Mouse (Mus musculus) neural tube, embryonic 13.5 days (tissue): ENCODE data around the gene Ifrd1. TPM values are rescaled to one million over a fixed set of nuclear protein-coding genes. Genes with fewer than 3 reads are reported as not detected.
"Not testable (repeated sequence)": the region's sequence is repeated elsewhere in the genome, so short reads cannot be mapped to it uniquely, and the experiment has no call there.

Experiments
- ATAC-seq: fragments of 200-750 bp; cut with Nextera tagmentation; 2 replicates; pipeline ENCODE4 v1.8.0; 2017; ENCODE audit warnings: low read depth, mild to moderate bottlenecking, moderate TSS enrichment, moderate library complexity
- H3K27ac ChIP-seq: fragments of 300-500 bp; sonication (generic); replicated peaks from 2 replicates; pipeline ENCODE4 v1.5.1; 2015; ENCODE audit warnings: moderate library complexity, mild to moderate bottlenecking, inconsistent platforms
- H3K27me3 ChIP-seq: fragments of 300-500 bp; sonication (generic); 2 replicates; pipeline ENCODE4 v1.6.1; 2015; ENCODE audit warnings: mild to moderate bottlenecking, inconsistent platforms
- H3K36me3 ChIP-seq: fragments of 300-500 bp; sonication (generic); 2 replicates; pipeline ENCODE4 v1.6.1; 2015; ENCODE audit warnings: mild to moderate bottlenecking, inconsistent platforms
- H3K4me1 ChIP-seq: fragments of 300-500 bp; sonication (generic); replicated peaks from 2 replicates; pipeline ENCODE4 v1.6.1; 2015; ENCODE audit warnings: inconsistent platforms
- H3K4me2 ChIP-seq: fragments of 300-500 bp; sonication (generic); 2 replicates; pipeline ENCODE4 v1.6.1; 2015; ENCODE audit warnings: inconsistent platforms, mild to moderate bottlenecking, moderate library complexity
- H3K4me3 ChIP-seq: fragments of 300-500 bp; sonication (generic); 2 replicates; pipeline ENCODE4 v1.5.1; 2015; ENCODE audit warnings: mild to moderate bottlenecking, inconsistent platforms
- H3K9ac ChIP-seq: fragments of 300-500 bp; sonication (generic); 2 replicates; pipeline ENCODE4 v1.6.1; 2015; ENCODE audit warnings: moderate library complexity, mild to moderate bottlenecking, inconsistent platforms
- H3K9me3 ChIP-seq: fragments of 300-500 bp; sonication (generic); 2 replicates; pipeline ENCODE4 v1.6.1; 2016; ENCODE audit warnings: inconsistent platforms
- WGBS: fragments of 180-500 bp; shearing (Covaris S2); methylation state at CpG from one replicate; pipeline ENCODE4 v1.1.7; 2015; 5-methylcytosine and 5-hydroxymethylcytosine counted together
- polyA plus RNA-seq: library from polyadenylated mRNA; unstranded; fragments of >200 nt; fragmentation: Nextera tagmentation; extraction: Ambion mirVana; gene quantifications from 2 replicates; pipeline ENCODE4 v1.2.1, GENCODE M21; 2015

Ifrd1 gene
- polyA plus RNA-seq, 1 experiment from 2014 or later = 153 TPM

DNA sequence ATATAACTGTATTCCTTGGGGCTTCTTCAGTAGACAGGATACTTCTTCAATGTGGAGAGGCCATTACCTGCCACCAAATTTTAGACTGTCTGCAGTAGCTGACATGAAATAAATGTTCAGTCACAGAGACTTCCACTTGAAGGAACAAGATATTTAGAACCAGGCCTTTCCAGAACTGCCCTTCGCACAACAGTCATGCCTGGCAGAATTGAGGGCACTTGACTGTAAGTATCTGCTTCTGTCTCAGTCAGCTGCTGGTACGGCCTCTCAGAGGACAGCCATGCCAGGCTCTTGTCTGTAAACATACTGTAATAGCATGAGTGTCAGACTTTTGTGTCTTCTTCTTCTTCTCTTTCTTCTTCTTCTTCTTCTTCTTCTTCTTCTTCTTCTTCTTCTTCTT, 8.2 kb upstream of the Ifrd1 start:
- Histone ChIP-seq H3K4me2 (no peak overlapping the region), H3K4me3 (no peak overlapping the region), H3K27me3 (no peaks in the 10 kb centered on the region), H3K27ac (no peak overlapping the region), H3K9ac (no peak overlapping the region), H3K4me1 (no peaks in the 10 kb centered on the region), H3K9me3 (no peaks in the 10 kb centered on the region), H3K36me3 (no peaks in the 10 kb centered on the region)
- ATAC-seq = no peak
- WGBS = 89% methylated on average over 2 of the region's 2 CpGs

DNA sequence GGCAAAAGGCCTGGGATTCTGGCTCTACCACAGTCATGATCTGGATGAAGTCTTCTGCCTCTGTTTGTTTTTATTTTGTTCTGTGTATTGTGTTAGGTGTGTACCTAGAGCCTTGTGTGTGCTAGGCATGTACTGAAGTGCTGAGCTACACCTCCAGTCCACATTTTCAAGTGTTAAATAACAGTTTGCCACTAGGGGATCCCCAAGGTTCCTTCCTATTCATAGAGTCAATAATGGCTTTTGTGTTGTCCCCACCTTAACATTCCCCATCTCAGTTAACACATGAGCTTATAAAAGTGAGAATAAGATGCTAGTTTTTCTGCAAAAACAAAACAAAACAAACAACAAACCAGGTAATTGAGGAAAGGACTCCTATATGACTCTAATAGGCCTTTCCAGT, 7.7 kb upstream of the Ifrd1 start:
- H3K36me3 ChIP-seq = no peaks in the 10 kb centered on the region

DNA sequence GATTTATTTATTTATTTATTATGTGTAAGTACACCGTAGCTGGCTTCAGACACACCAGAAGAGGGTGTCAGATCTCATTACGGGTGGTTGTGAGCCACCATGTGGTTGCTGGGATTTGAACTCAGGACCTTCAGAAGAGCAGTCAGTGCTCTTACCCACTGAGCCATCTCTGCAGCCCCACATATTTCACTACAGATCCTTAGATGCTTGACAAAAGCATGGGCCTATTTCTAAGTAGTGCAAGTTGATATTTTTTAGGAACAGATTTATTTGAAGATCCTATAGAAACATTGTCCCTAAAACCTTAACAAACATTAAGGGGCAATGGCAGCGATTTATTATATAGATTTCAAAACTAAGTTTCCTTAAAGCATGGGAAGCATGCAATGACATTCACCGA, 7.0 kb upstream of the Ifrd1 start:
- H3K27me3 ChIP-seq, H3K4me1 ChIP-seq, H3K9me3 ChIP-seq, ATAC-seq, H3K9ac ChIP-seq, H3K4me2 ChIP-seq, H3K27ac ChIP-seq, H3K4me3 ChIP-seq, H3K36me3 ChIP-seq: not testable (repeated sequence)
- WGBS = 88% methylated on average over 4 of the region's 4 CpGs

More for the DNA sequence above, 7.7 kb upstream of the Ifrd1 start:
- no peaks in the 10 kb centered on the region for H3K27me3 ChIP-seq
- H3K4me3 ChIP-seq = no peak overlapping the region
- H3K4me1 ChIP-seq = no peaks in the 10 kb centered on the region
- no peak overlapping the region for H3K27ac ChIP-seq
- no peak overlapping the region for H3K4me2 ChIP-seq
- no peak overlapping the region for H3K9ac ChIP-seq
- no peaks in the 10 kb centered on the region for H3K9me3 ChIP-seq
- no peak for ATAC-seq

DNA sequence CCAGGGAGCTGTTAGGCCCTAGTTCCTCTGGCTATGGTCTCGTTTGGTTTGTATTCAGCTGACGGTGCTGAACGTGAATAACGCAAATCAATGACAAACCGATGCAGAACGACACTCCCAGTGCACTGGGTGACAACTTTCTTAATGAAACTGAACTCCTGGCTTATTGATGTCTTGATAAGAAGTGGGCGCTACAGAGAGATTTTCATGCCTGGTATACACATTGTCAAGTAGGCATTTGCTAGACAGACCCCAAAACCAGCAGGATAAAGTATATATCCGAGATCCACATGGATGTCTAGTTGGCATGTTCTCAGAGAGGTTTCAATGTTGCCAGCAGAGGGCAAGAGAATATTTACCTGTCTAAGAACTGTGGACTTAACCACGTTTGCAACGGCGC, 6.4 kb upstream of the Ifrd1 start:
- Histone ChIP-seq H3K4me1 (no peaks in the 10 kb centered on the region), H3K4me2 (no peak overlapping the region), H3K9ac (no peak overlapping the region), H3K9me3 (no peaks in the 10 kb centered on the region), H3K4me3 (no peak overlapping the region), H3K27ac (no peak overlapping the region), H3K27me3 (no peaks in the 10 kb centered on the region), H3K36me3 (no peaks in the 10 kb centered on the region)
- ATAC-seq = no peak
- 87% methylated on average over 11 of the region's 11 CpGs for WGBS

- Histone ChIP-seq H3K36me3 (no peaks in the 10 kb centered on the region), H3K9ac (no peak overlapping the region), H3K27me3 (no peaks in the 10 kb centered on the region), H3K4me2 (no peak overlapping the region), H3K9me3 (no peaks in the 10 kb centered on the region), H3K27ac (no peak overlapping the region), H3K4me1 (no peaks in the 10 kb centered on the region), H3K4me3 (no peak overlapping the region)
- 87% methylated on average over 5 of the region's 5 CpGs for WGBS
- no peak for ATAC-seq
Observed at GRCm38 (mm10) chr12:40253241-40253640, 4.9 kb upstream of the Ifrd1 start.

GRCm38 (mm10) chr12:40250256-40250655, 2.0 kb upstream of the Ifrd1 start:
- Histone ChIP-seq H3K9ac (no peak overlapping the region), H3K27ac (no peak overlapping the region), H3K36me3 (no peaks in the 10 kb centered on the region), H3K4me2 (no peak overlapping the region), H3K4me3 (no peak overlapping the region), H3K9me3 (no peaks in the 10 kb centered on the region), H3K4me1 (no peaks in the 10 kb centered on the region; the same call in 1 of the 2 replicates), H3K27me3 (no peaks in the 10 kb centered on the region)
- peak; percentile 74; the same call in 1 of the 2 replicates for ATAC-seq

DNA sequence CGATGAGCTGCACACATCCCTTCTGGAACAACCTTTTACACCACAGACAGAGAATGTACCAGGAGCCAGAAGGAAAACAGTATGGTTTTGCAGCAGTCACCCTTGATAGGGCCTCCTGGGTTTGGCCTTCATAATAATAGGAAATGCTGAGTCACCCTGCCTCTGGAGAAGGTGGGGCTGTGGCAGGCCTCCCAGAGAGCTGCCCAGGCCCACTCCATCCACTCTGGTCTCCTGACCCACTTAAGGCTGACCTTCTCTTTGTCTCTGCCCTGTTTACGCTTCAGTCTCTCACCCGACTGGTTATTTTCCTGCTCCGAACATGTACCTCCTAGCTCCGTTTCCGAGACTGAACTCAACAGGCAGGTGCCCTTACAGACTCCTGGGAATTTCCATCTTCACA, 328 bp downstream of the Ifrd1 start:
- WGBS = 84% methylated on average over 6 of the region's 6 CpGs
- no peaks in the 10 kb centered on the region for H3K36me3 ChIP-seq
- H3K27me3 ChIP-seq = no peaks in the 10 kb centered on the region
- peaks cover 8% of the 10 kb centered on the region; the same call in 1 of the 2 replicates for H3K4me1 ChIP-seq
- no peak overlapping the region for H3K27ac ChIP-seq
- H3K9ac ChIP-seq = no peak overlapping the region
- H3K4me3 ChIP-seq = no peak overlapping the region
- H3K4me2 ChIP-seq = no peak overlapping the region
- no peaks in the 10 kb centered on the region for H3K9me3 ChIP-seq
- ATAC-seq = no peak

DNA sequence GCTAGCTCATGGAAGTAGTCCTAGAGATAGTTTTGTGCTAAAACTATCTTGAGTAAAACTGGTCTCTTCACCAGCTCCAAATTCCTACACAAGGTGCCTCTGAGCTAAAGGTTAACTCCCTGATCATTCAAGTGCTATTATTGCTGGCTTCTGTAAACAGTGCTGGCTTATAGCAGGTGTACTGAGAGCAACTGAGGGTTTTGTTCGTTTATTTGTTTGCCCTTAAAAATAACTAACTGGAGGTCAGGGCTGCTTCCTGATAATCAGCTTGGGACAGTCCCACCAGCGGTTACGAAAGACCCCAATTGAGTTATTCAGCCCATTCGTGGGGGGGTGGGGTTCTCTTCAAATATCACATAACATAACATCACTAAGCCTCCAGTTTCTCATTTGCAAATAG, 920 bp downstream of the Ifrd1 start:
- no peaks in the 10 kb centered on the region for H3K9me3 ChIP-seq
- peaks cover 8% of the 10 kb centered on the region; the same call in 1 of the 2 replicates for H3K4me1 ChIP-seq
- H3K9ac ChIP-seq = no peak overlapping the region
- 82% methylated on average over 4 of the region's 4 CpGs for WGBS
- no peak overlapping the region for H3K4me2 ChIP-seq
- no peak for ATAC-seq
- H3K27ac ChIP-seq = no peak overlapping the region
- no peaks in the 10 kb centered on the region for H3K36me3 ChIP-seq
- H3K4me3 ChIP-seq = no peak overlapping the region
- no peaks in the 10 kb centered on the region for H3K27me3 ChIP-seq

DNA sequence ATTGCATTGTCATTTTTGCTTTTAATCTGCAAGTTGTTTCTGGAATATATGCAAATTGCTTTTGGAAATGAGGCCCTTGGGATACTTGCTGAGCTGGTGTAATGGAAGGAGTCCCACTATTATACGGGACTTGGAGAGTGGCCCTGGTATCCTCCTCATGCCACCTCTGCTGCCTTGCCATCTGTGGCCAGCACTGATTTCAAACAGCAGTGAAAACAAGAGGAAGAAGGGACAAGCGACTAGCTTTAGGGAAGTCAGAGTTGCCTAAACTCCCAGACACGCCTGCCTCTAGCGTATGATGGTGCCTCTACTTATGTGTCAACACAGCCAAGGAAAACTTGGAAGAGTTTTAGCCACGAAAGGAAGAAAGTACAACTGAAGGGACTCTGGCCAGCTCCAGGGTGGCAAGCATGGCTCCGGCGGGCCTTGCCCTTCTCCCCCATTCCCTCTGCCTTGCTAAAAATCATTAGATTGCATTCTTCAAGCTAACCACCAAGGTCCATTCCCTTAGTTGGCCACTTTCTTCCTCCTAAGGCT, 2.8 kb downstream of the Ifrd1 start:
- Histone ChIP-seq H3K27ac (no peak overlapping the region), H3K9ac (no peak overlapping the region), H3K27me3 (no peaks in the 10 kb centered on the region), H3K9me3 (no peaks in the 10 kb centered on the region), H3K36me3 (no peaks in the 10 kb centered on the region), H3K4me2 (no peak overlapping the region), H3K4me3 (no peak overlapping the region), H3K4me1 (peaks cover 11% of the 10 kb centered on the region; the same call in 1 of the 2 replicates)
- ATAC-seq = no peak
- WGBS = 85% methylated on average over 7 of the region's 7 CpGs

GRCm38 (mm10) chr12:40244926-40245325, 3.4 kb downstream of the Ifrd1 start:
- no peaks in the 10 kb centered on the region for H3K27me3 ChIP-seq
- no peaks in the 10 kb centered on the region for H3K36me3 ChIP-seq
- peaks cover 11% of the 10 kb centered on the region; the same call in 1 of the 2 replicates for H3K4me1 ChIP-seq
- H3K9me3 ChIP-seq = no peaks in the 10 kb centered on the region
- no peak for ATAC-seq
- H3K4me3 ChIP-seq = no peak overlapping the region
- H3K9ac ChIP-seq = no peak overlapping the region
- no peak overlapping the region for H3K27ac ChIP-seq
- H3K4me2 ChIP-seq = no peak overlapping the region
- WGBS = 84% methylated on average over 5 of the region's 5 CpGs

- no peaks in the 10 kb centered on the region for H3K9me3 ChIP-seq
- WGBS = 45% methylated on average over 11 of the region's 11 CpGs
- peak; percentile 37; the same call in 1 of the 2 replicates for ATAC-seq
- no peaks in the 10 kb centered on the region for H3K36me3 ChIP-seq
- no peak overlapping the region for H3K9ac ChIP-seq
- no peaks in the 10 kb centered on the region for H3K27me3 ChIP-seq
- no peak overlapping the region for H3K27ac ChIP-seq
- no peak overlapping the region for H3K4me3 ChIP-seq
- no peak overlapping the region for H3K4me2 ChIP-seq
- H3K4me1 ChIP-seq = peaks cover 11% of the 10 kb centered on the region; the same call in 1 of the 2 replicates
Observed at GRCm38 (mm10) chr12:40243821-40244221, 4.5 kb downstream of the Ifrd1 start.

DNA sequence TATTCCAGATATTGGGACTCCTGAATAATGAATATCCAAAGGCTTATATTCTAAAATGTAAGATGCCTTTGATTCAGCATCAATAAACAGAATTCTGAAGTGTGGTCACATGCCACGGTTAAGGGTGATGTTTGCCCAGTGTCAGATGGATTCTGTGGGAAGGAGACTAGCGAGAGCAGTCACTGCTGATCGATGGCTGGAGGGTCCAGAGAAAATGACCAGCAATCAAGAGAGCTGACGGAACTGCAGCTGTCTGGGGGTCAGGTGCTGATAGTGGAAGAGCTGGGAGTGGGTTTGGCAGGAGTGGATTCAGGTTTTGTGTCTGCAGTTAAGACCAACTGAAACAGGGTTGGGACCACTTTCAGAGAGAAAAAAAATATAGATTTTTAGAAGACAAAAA, 5.1 kb downstream of the Ifrd1 start:
- H3K27me3 ChIP-seq = no peaks in the 10 kb centered on the region
- H3K36me3 ChIP-seq = no peaks in the 10 kb centered on the region
- 77% methylated on average over 4 of the region's 4 CpGs for WGBS
- H3K4me3 ChIP-seq = no peak overlapping the region
- no peak overlapping the region for H3K9ac ChIP-seq
- no peak overlapping the region for H3K4me2 ChIP-seq
- no peak overlapping the region for H3K27ac ChIP-seq
- peaks cover 11% of the 10 kb centered on the region; the same call in 1 of the 2 replicates for H3K4me1 ChIP-seq
- no peak for ATAC-seq
- H3K9me3 ChIP-seq = no peaks in the 10 kb centered on the region

DNA sequence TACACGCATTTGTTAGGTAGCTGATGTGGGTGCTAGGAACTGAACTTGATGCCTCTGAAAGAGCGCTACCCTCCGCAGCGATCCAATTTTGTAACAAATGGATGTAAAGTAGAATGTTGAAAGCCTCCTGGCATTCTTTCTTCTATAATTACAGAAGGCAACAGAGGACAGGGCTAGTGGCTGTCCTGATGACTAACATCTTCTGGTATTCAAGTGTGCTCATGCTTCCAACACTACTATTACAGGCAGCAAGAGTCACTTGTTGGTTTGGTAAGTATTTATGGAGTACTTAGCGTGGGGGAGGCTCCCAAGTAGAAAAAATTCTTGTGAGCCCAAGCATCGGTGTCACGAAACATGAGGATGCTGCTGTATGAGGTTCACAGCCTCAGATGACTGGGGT, 9.1 kb downstream of the Ifrd1 start:
- no peak overlapping the region for H3K27ac ChIP-seq
- no peak overlapping the region for H3K4me2 ChIP-seq
- peaks cover 11% of the 10 kb centered on the region; the same call in 1 of the 2 replicates for H3K4me1 ChIP-seq
- no peak for ATAC-seq
- H3K27me3 ChIP-seq = no peaks in the 10 kb centered on the region
- 94% methylated on average over 7 of the region's 7 CpGs for WGBS
- H3K9ac ChIP-seq = no peak overlapping the region
- no peaks in the 10 kb centered on the region for H3K9me3 ChIP-seq
- H3K4me3 ChIP-seq = no peak overlapping the region
- no peaks in the 10 kb centered on the region for H3K36me3 ChIP-seq
